In genomic region chr9:111478853-111479490, GRCm38 (mm10) we compare ENCODE assay signal across 12 mouse cellular contexts. TPM values are rescaled to one million over a fixed set of nuclear protein-coding genes. Genes with fewer than 3 reads are reported as not detected.
DNase-seq lines count a peak whose midpoint lies in the region; ATAC-seq and TF ChIP-seq lines count a peak whose summit lies in the region.
"Had no signal": no experiment of that assay in that cellular context is flagged by ENCODE, and none has a peak within 500 bp of the region (broad histone marks: within the 10 kb centered on the region; RNA-seq: fewer than 3 reads in every experiment).

No protein-coding gene starts in this region.

- H3K36me3 ChIP-seq in heart, adult 2 months (ENCODE audit: control insufficient read depth, insufficient read depth, low read length) = no peaks in the 10 kb centered on the region
- no peaks in the 10 kb centered on the region for H3K36me3 ChIP-seq in heart, embryonic 10.5 days
- H3K36me3 ChIP-seq in midbrain, embryonic 11.5 days (ENCODE audit: control insufficient read depth, insufficient read depth, low read length) = no peaks in the 10 kb centered on the region
- H3K36me3 ChIP-seq in midbrain, embryonic 10.5 days = no peaks in the 10 kb centered on the region
- no peaks in the 10 kb centered on the region for H3K36me3 ChIP-seq in hindbrain, embryonic 12.5 days

- no peaks in the 10 kb centered on the region for H3K79me2 ChIP-seq in heart, adult 2 months (replicated peaks; ENCODE audit: control insufficient read depth, insufficient read depth, low read length)

- TF ChIP-seq EP300 in heart, adult 2 months (IDR thresholded peaks at IDR 0.05; ENCODE audit: insufficient read depth, low read depth, low read length) = no peak

- no peak overlapping the region for H3K4me3 ChIP-seq in heart, adult 2 months
- no peak overlapping the region for H3K4me3 ChIP-seq in heart, embryonic 10.5 days
- H3K4me3 ChIP-seq in midbrain, embryonic 11.5 days (ENCODE audit: low read depth, low read length) = no peak overlapping the region
- no peak overlapping the region for H3K4me3 ChIP-seq in midbrain, embryonic 10.5 days
- no peak overlapping the region for H3K4me3 ChIP-seq in hindbrain, embryonic 12.5 days

- TF ChIP-seq CTCF in heart, adult 2 months (IDR thresholded peaks at IDR 0.05) = peak; percentile 69

- TF ChIP-seq POLR2A in heart, adult 2 months (IDR thresholded peaks at IDR 0.05; ENCODE audit: insufficient read depth, low read depth, low read length) = no peak

- ATAC-seq in midbrain, embryonic 11.5 days (ENCODE audit: low FRiP score) = peak; percentile 45
- ATAC-seq in hindbrain, embryonic 12.5 days (ENCODE audit: low FRiP score) = 0 out of 2 replicates have a peak, but pooled peaks have one; percentile 34

- H3K4me2 ChIP-seq in midbrain, embryonic 11.5 days = no peak overlapping the region
- no peak overlapping the region for H3K4me2 ChIP-seq in hindbrain, embryonic 12.5 days (replicated peaks)

- H3K9ac ChIP-seq in heart, adult 2 months (ENCODE audit: low read depth, low read length) = no peak overlapping the region
- H3K9ac ChIP-seq in midbrain, embryonic 11.5 days (ENCODE audit: low read length) = no peak overlapping the region
- H3K9ac ChIP-seq in hindbrain, embryonic 12.5 days = no peak overlapping the region

- H3K4me1 ChIP-seq in heart, adult 2 months (ENCODE audit: control insufficient read depth, insufficient read depth, low read length) = no peaks in the 10 kb centered on the region
- H3K4me1 ChIP-seq in heart, embryonic 10.5 days = peaks cover 5% of the 10 kb centered on the region; the same call in 1 of the 2 replicates
- H3K4me1 ChIP-seq in midbrain, embryonic 11.5 days (ENCODE audit: control insufficient read depth, insufficient read depth, low read length) = no peaks in the 10 kb centered on the region
- H3K4me1 ChIP-seq in midbrain, embryonic 10.5 days = peaks cover 7% of the 10 kb centered on the region
- peaks cover 6% of the 10 kb centered on the region for H3K4me1 ChIP-seq in hindbrain, embryonic 12.5 days

- H3K9me3 ChIP-seq in heart, embryonic 10.5 days = no peaks in the 10 kb centered on the region
- H3K9me3 ChIP-seq in midbrain, embryonic 11.5 days (ENCODE audit: control insufficient read depth, low read length) = no peaks in the 10 kb centered on the region
- H3K9me3 ChIP-seq in midbrain, embryonic 10.5 days (replicated peaks) = no peaks in the 10 kb centered on the region
- no peaks in the 10 kb centered on the region for H3K9me3 ChIP-seq in hindbrain, embryonic 12.5 days (replicated peaks)

- DNase-seq in heart, adult 2 months = no peak
- no peak for DNase-seq in heart, embryonic 10.5 days (ENCODE audit: low spot score)
- peak; percentile 84 for DNase-seq in midbrain, embryonic 11.5 days (ENCODE audit: low spot score, missing footprints)
- no peak for DNase-seq in midbrain, embryonic 10.5 days (ENCODE audit: low spot score)
- peak; percentile 24 for DNase-seq in retina, postnatal 7 days (ENCODE audit: low read depth, low spot score)
- DNase-seq in thymus, postnatal 10 days (ENCODE audit: low spot score in 2 of 2) = no peak
- DNase-seq in gastrocnemius, postnatal 14 days = no peak
- DNase-seq: cerebellum, adult 9-11 months; gastrocnemius, postnatal 36 days; layer of hippocampus, adult 9-11 months had no signal

- WGBS in heart, adult 2 months = 50% methylated on average over 7 of the region's 7 CpGs
- WGBS in heart, embryonic 10.5 days = 52% methylated on average over 7 of the region's 7 CpGs
- 67% methylated on average over 7 of the region's 7 CpGs for WGBS in midbrain, embryonic 11.5 days
- WGBS in midbrain, embryonic 10.5 days = 68% methylated on average over 7 of the region's 7 CpGs
- WGBS in hindbrain, embryonic 12.5 days = 63% methylated on average over 7 of the region's 7 CpGs

- H3K27me3 ChIP-seq in heart, adult 2 months (ENCODE audit: control insufficient read depth, insufficient read depth, low read length) = no peaks in the 10 kb centered on the region
- no peaks in the 10 kb centered on the region for H3K27me3 ChIP-seq in heart, embryonic 10.5 days (ENCODE audit: insufficient read depth, poor library complexity, severe bottlenecking)
- no peaks in the 10 kb centered on the region for H3K27me3 ChIP-seq in midbrain, embryonic 11.5 days (ENCODE audit: control insufficient read depth, insufficient read depth, low read length)
- no peaks in the 10 kb centered on the region for H3K27me3 ChIP-seq in midbrain, embryonic 10.5 days (ENCODE audit: low read depth, poor library complexity, severe bottlenecking)
- H3K27me3 ChIP-seq in hindbrain, embryonic 12.5 days = no peaks in the 10 kb centered on the region

- H3K27ac ChIP-seq in heart, adult 2 months = no peak overlapping the region
- no peak overlapping the region for H3K27ac ChIP-seq in heart, embryonic 10.5 days
- H3K27ac ChIP-seq in midbrain, embryonic 11.5 days (ENCODE audit: low read depth, low read length) = no peak overlapping the region
- H3K27ac ChIP-seq in midbrain, embryonic 10.5 days (replicated peaks) = no peak overlapping the region
- no peak overlapping the region for H3K27ac ChIP-seq in hindbrain, embryonic 12.5 days

- intact Hi-C loops in heart, adult 2 months (cut with DNase I) = loop anchor here (1.0 kb wide), 1 partner anchor 123 kb away; no protein-coding TSS in a partner anchor
- intact Hi-C loops in gastrocnemius, postnatal 14 days (cut with DNase I; ENCODE audit: low total_unique reads) = no loop called here

RNA-seq across cellular contexts. Expression of gene Dclk3, which starts 40.1 kb away (rescaled TPM):
- under 1 TPM; 0.23 to 0.39 TPM for total RNA-seq in heart, adult 2 months (2021)
- 0.33 and 0.44 TPM in 2 replicates for polyA plus RNA-seq in heart, adult 2 months (2012; rRNA removed)
- 1.6 and 2.5 TPM in 2 replicates for polyA plus RNA-seq in heart, embryonic 10.5 days (2016; fragmentation: Nextera tagmentation; extraction: Ambion mirVana)
- 0.18 and 0.28 TPM in 2 replicates for polyA plus RNA-seq in midbrain, embryonic 11.5 days (2014; fragmentation: Nextera tagmentation; extraction: Ambion mirVana)
- polyA plus RNA-seq in midbrain, embryonic 10.5 days (2016; fragmentation: Nextera tagmentation; extraction: Ambion mirVana) = 0.15 and 0.21 TPM in 2 replicates
- polyA plus RNA-seq in hindbrain, embryonic 12.5 days (2016; fragmentation: Nextera tagmentation; extraction: Ambion mirVana) = 1.8 and 2.7 TPM in 2 replicates
- 1 to 10 TPM in 1 of 2 experiments, under 1 TPM in 1; 0.62 to 1.4 TPM for total RNA-seq in gastrocnemius, postnatal 14 days (2021)
- total RNA-seq: MEL had no signal

Comparison
In these comparisons a context has a peak if more than half of its experiments do, and no peak if none do; other contexts are left out.
1. DNase-seq: peak in midbrain, embryonic 11.5 days (single experiment) and retina, postnatal 7 days (single experiment); none in heart, adult 2 months (0 of 2), heart, embryonic 10.5 days (single experiment), midbrain, embryonic 10.5 days (single experiment), thymus, postnatal 10 days (0 of 2) and gastrocnemius, postnatal 14 days (single experiment).